Mouse (Mus musculus) ES-CJ7 (cell line): ENCODE data around the gene Rph3a.
A peak's percentile ranks its signal among the peaks of the same experiment; 100 is the strongest.
"Not testable (repeated sequence)": the region's sequence is repeated elsewhere in the genome, so short reads cannot be mapped to it uniquely, and the experiment has no call there.

Experiments used
- DNase-seq: peaks from one replicate; pipeline ENCODE4 v3.0.0; 2011; ENCODE audit warnings: low read depth, low spot score

Gene Rph3a

GRCm38 (mm10) chr5:120908196-120908920 is 101.5 kb downstream of the Rph3a start:
- peak; percentile 84 for DNase-seq

GRCm38 (mm10) chr5:120906791-120907733 is 102.8 kb downstream of the Rph3a start, which contains the start of gene Oas1a:
TSS of gene Oas1a (minus strand) at chr5:120907521.
- DNase-seq, result peak; percentile 69

- DNase-seq, result no peak
Measured at GRCm38 (mm10) chr5:120902056-120902455, 107.8 kb downstream of the Rph3a start.

- DNase-seq, result no peak
Measured at GRCm38 (mm10) chr5:120900666-120901065, 109.2 kb downstream of the Rph3a start.

- no peak for DNase-seq
Measured at GRCm38 (mm10) chr5:120898726-120899125, 111.2 kb downstream of the Rph3a start.

- no peak for DNase-seq
Measured at GRCm38 (mm10) chr5:120898307-120898706, 111.6 kb downstream of the Rph3a start.

GRCm38 (mm10) chr5:120895231-120895900 is 114.5 kb downstream of the Rph3a start:
- peak; percentile 80 for DNase-seq

GRCm38 (mm10) chr5:120894692-120895091 is 115.2 kb downstream of the Rph3a start:
- DNase-seq, result peak; percentile 85

- not testable (repeated sequence) for DNase-seq
Measured at GRCm38 (mm10) chr5:120893866-120894265, 116.0 kb downstream of the Rph3a start.

GRCm38 (mm10) chr5:120892243-120892660 is 117.6 kb downstream of the Rph3a start:
- DNase-seq, result peak; percentile 32

- DNase-seq, result not testable (repeated sequence)
Measured at GRCm38 (mm10) chr5:120891566-120892242, 118.2 kb downstream of the Rph3a start.

- no peak for DNase-seq
Measured at GRCm38 (mm10) chr5:120890991-120891390, 118.9 kb downstream of the Rph3a start.
